Mouse (Mus musculus) CH12.LX (cell line): ENCODE measurements around the gene Gm49403. TPM values are rescaled to one million over a fixed set of nuclear protein-coding genes. Genes with fewer than 3 reads are reported as not detected.

Source experiments
- polyA plus RNA-seq: library from polyadenylated mRNA; unstranded; fragments of >175 nt; gene quantifications from 2 replicates; pipeline ENCODE4 v1.2.1, GENCODE M21; 2012; ENCODE audit warnings: low read depth; ENCODE audit not compliant: insufficient read length
- total RNA-seq, 2 experiments: library from RNA; depleted of rRNA; stranded (reverse); fragments of 300-350 nt in 1 of 2; fragments of >200 nt in 1 of 2; gene quantifications; 2 replicates each; pipeline ENCODE4 v1.2.3; 2012 to 2014

Gene Gm49403
- total and polyA plus RNA-seq, 3 experiments, result not detected

Other genes starting within 250 kb of the Gm49403 start
Only the 20 nearest of the 32 such genes appear.
- 2.4 and 2.5 TPM in 2 replicates for gene Zbtb3, start 81.4 kb upstream of the Gm49403 start, total RNA-seq (2012; rRNA removed)
- 1.1 and 2.2 TPM in 2 replicates for gene Zbtb3, start 81.4 kb upstream of the Gm49403 start, total RNA-seq (2014; rRNA removed)
- 1.2 and 1.3 TPM in 2 replicates for gene Zbtb3, start 81.4 kb upstream of the Gm49403 start, polyA plus RNA-seq
- gene Ttc9c, start 64.6 kb upstream of the Gm49403 start, total RNA-seq (2012; rRNA removed), result 37.6 and 42.0 TPM in 2 replicates
- gene Ttc9c, start 64.6 kb upstream of the Gm49403 start, total RNA-seq (2014; rRNA removed), result 56.5 and 57.2 TPM in 2 replicates
- gene Ttc9c, start 64.6 kb upstream of the Gm49403 start, polyA plus RNA-seq, result 42.2 and 44.7 TPM in 2 replicates
- gene Hnrnpul2, start 63.9 kb upstream of the Gm49403 start, total RNA-seq (2012; rRNA removed), result 44.3 and 44.8 TPM in 2 replicates
- 17.8 and 19.7 TPM in 2 replicates for gene Hnrnpul2, start 63.9 kb upstream of the Gm49403 start, total RNA-seq (2014; rRNA removed)
- gene Hnrnpul2, start 63.9 kb upstream of the Gm49403 start, polyA plus RNA-seq, result 81.6 and 94.1 TPM in 2 replicates
- gene AC129217.1, start 54.2 kb upstream of the Gm49403 start, total RNA-seq (2012; rRNA removed), result 0.25 and 0.67 TPM in 2 replicates
- gene AC129217.1, start 54.2 kb upstream of the Gm49403 start, total RNA-seq (2014; rRNA removed), result 2.1 and 5.1 TPM in 2 replicates
- 63.9 and 77.4 TPM in 2 replicates for gene AC129217.1, start 54.2 kb upstream of the Gm49403 start, polyA plus RNA-seq
- 91.0 and 117 TPM in 2 replicates for gene Bscl2, start 46.5 kb upstream of the Gm49403 start, total RNA-seq (2012; rRNA removed)
- gene Bscl2, start 46.5 kb upstream of the Gm49403 start, total RNA-seq (2014; rRNA removed), result 27.9 and 30.9 TPM in 2 replicates
- gene Bscl2, start 46.5 kb upstream of the Gm49403 start, polyA plus RNA-seq, result 46.7 and 51.6 TPM in 2 replicates
- 3.1 and 6.1 TPM in 2 replicates for gene Gng3, start 44.7 kb upstream of the Gm49403 start, total RNA-seq (2012; rRNA removed)
- gene Gng3, start 44.7 kb upstream of the Gm49403 start, total RNA-seq (2014; rRNA removed), result 0.55 and 0.56 TPM in 2 replicates
- gene Gng3, start 44.7 kb upstream of the Gm49403 start, polyA plus RNA-seq, result 8.1 and 10.3 TPM in 2 replicates
- gene Lrrn4cl, start 33.2 kb upstream of the Gm49403 start, total RNA-seq (2012; rRNA removed), result 0.13 and 0.17 TPM in 2 replicates
- gene Lrrn4cl, start 33.2 kb upstream of the Gm49403 start, total RNA-seq (2014; rRNA removed), result 0.31 and 0.32 TPM in 2 replicates
- gene Lrrn4cl, start 33.2 kb upstream of the Gm49403 start, polyA plus RNA-seq, result 0.41 and 0.61 TPM in 2 replicates
- 134 and 140 TPM in 2 replicates for gene Ubxn1, start 12.4 kb upstream of the Gm49403 start, total RNA-seq (2012; rRNA removed)
- 96.3 and 107 TPM in 2 replicates for gene Ubxn1, start 12.4 kb upstream of the Gm49403 start, total RNA-seq (2014; rRNA removed)
- gene Ubxn1, start 12.4 kb upstream of the Gm49403 start, polyA plus RNA-seq, result 226 and 279 TPM in 2 replicates
- 53.9 and 56.6 TPM in 2 replicates for gene Uqcc3, start 3.0 kb upstream of the Gm49403 start, total RNA-seq (2012; rRNA removed)
- gene Uqcc3, start 3.0 kb upstream of the Gm49403 start, total RNA-seq (2014; rRNA removed), result 23.5 and 24.0 TPM in 2 replicates
- 42.6 and 52.0 TPM in 2 replicates for gene Uqcc3, start 3.0 kb upstream of the Gm49403 start, polyA plus RNA-seq
- gene Lbhd1, start 198 bp upstream of the Gm49403 start, total RNA-seq (2012; rRNA removed), result 7.5 and 14.3 TPM in 2 replicates
- gene Lbhd1, start 198 bp upstream of the Gm49403 start, total RNA-seq (2014; rRNA removed), result 15.5 and 15.6 TPM in 2 replicates
- gene Lbhd1, start 198 bp upstream of the Gm49403 start, polyA plus RNA-seq, result 50.4 and 80.4 TPM in 2 replicates
- gene 1810009A15Rik, start 4.9 kb downstream of the Gm49403 start, total RNA-seq (2012; rRNA removed), result 157 and 224 TPM in 2 replicates
- gene 1810009A15Rik, start 4.9 kb downstream of the Gm49403 start, total RNA-seq (2014; rRNA removed), result 198 and 218 TPM in 2 replicates
- gene 1810009A15Rik, start 4.9 kb downstream of the Gm49403 start, polyA plus RNA-seq, result 161 and 176 TPM in 2 replicates
- gene Gm49416, start 5.0 kb downstream of the Gm49403 start, total RNA-seq (2012; rRNA removed), result not detected in 2 replicates
- gene Gm49416, start 5.0 kb downstream of the Gm49403 start, total RNA-seq (2014; rRNA removed), result not detected in 2 replicates
- 11.1 and 53.2 TPM in 2 replicates for gene Gm49416, start 5.0 kb downstream of the Gm49403 start, polyA plus RNA-seq
- gene Ints5, start 9.1 kb downstream of the Gm49403 start, total RNA-seq (2012; rRNA removed), result 38.9 and 49.9 TPM in 2 replicates
- 15.7 and 17.2 TPM in 2 replicates for gene Ints5, start 9.1 kb downstream of the Gm49403 start, total RNA-seq (2014; rRNA removed)
- gene Ints5, start 9.1 kb downstream of the Gm49403 start, polyA plus RNA-seq, result 30.6 and 38.0 TPM in 2 replicates
- gene Ganab, start 14.1 kb downstream of the Gm49403 start, total RNA-seq (2012; rRNA removed), result 165 and 169 TPM in 2 replicates
- 85.7 and 97.0 TPM in 2 replicates for gene Ganab, start 14.1 kb downstream of the Gm49403 start, total RNA-seq (2014; rRNA removed)
- 139 and 143 TPM in 2 replicates for gene Ganab, start 14.1 kb downstream of the Gm49403 start, polyA plus RNA-seq
- 49.9 and 54.8 TPM in 2 replicates for gene B3gat3, start 36.4 kb downstream of the Gm49403 start, total RNA-seq (2012; rRNA removed)
- gene B3gat3, start 36.4 kb downstream of the Gm49403 start, total RNA-seq (2014; rRNA removed), result 17.8 and 18.6 TPM in 2 replicates
- gene B3gat3, start 36.4 kb downstream of the Gm49403 start, polyA plus RNA-seq, result 31.0 and 33.0 TPM in 2 replicates
- gene Rom1, start 45.4 kb downstream of the Gm49403 start, total RNA-seq (2012; rRNA removed), result 5.5 and 5.6 TPM in 2 replicates
- gene Rom1, start 45.4 kb downstream of the Gm49403 start, total RNA-seq (2014; rRNA removed), result 4.2 and 4.7 TPM in 2 replicates
- 4.8 and 4.9 TPM in 2 replicates for gene Rom1, start 45.4 kb downstream of the Gm49403 start, polyA plus RNA-seq
- 33.3 and 33.6 TPM in 2 replicates for gene Eml3, start 45.6 kb downstream of the Gm49403 start, total RNA-seq (2012; rRNA removed)
- gene Eml3, start 45.6 kb downstream of the Gm49403 start, total RNA-seq (2014; rRNA removed), result 18.7 and 20.4 TPM in 2 replicates
- gene Eml3, start 45.6 kb downstream of the Gm49403 start, polyA plus RNA-seq, result 35.2 and 37.3 TPM in 2 replicates
- 131 and 158 TPM in 2 replicates for gene Mta2, start 57.9 kb downstream of the Gm49403 start, total RNA-seq (2012; rRNA removed)
- 115 and 117 TPM in 2 replicates for gene Mta2, start 57.9 kb downstream of the Gm49403 start, total RNA-seq (2014; rRNA removed)
- 149 and 162 TPM in 2 replicates for gene Mta2, start 57.9 kb downstream of the Gm49403 start, polyA plus RNA-seq
- 47.7 and 49.1 TPM in 2 replicates for gene Tut1, start 69.9 kb downstream of the Gm49403 start, total RNA-seq (2012; rRNA removed)
- 40.4 and 41.8 TPM in 2 replicates for gene Tut1, start 69.9 kb downstream of the Gm49403 start, total RNA-seq (2014; rRNA removed)
- gene Tut1, start 69.9 kb downstream of the Gm49403 start, polyA plus RNA-seq, result 52.9 and 54.9 TPM in 2 replicates
- gene Eef1g, start 83.1 kb downstream of the Gm49403 start, total RNA-seq (2012; rRNA removed), result 1,294 and 1,368 TPM in 2 replicates
- 1,172 and 1,266 TPM in 2 replicates for gene Eef1g, start 83.1 kb downstream of the Gm49403 start, total RNA-seq (2014; rRNA removed)
- gene Eef1g, start 83.1 kb downstream of the Gm49403 start, polyA plus RNA-seq, result 1,511 and 1,695 TPM in 2 replicates